Mouse (Mus musculus) urinary bladder, postnatal 36 days (tissue): ENCODE results near the gene Coq7.

ENCODE experiments used
- DNase-seq, 2 experiments: peaks; one replicate each; pipeline ENCODE4 v3.0.0; 2022; ENCODE audit warnings: low spot score in 2 of 2, mixed read lengths in 1 of 2

Gene Coq7

DNA sequence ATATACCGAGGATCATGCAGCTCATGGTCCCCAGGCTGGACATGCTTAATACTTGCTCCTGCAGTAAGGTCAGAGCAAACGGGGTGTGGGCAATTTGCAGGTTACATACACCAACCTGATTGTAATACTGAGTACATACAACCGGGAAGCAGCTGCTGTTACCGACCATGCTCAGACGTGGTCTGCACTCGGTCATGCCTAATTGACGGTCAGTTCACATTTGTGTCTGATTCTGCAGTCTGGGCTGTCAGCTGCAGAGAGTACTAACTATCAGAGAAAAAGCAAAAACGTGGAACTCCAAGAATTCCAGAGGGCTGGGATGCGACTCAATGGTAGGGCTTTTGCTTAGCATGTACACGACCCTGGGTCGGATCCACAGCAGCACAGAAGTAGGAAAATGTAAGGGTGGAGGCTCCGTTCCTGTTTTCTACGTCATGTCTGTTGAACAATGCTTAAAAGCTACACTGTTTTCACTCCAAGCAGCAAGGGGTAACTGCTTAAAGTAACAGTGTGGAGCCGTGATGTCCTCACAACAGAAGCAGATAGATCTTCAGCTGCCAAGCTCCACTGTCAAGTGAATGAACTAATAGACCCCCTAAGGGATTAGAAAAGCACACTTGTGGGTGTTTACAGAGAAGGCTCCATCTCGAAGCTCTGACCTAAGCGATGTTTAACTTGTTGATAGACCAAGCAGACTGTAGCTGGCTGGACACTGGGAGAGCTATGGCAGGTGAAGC lies 71.6 kb downstream of the Coq7 start:
- no peak for DNase-seq
